Mouse (Mus musculus): ENCODE data around the gene Slc16a5. TPM values are rescaled to one million over a fixed set of nuclear protein-coding genes. Genes with fewer than 3 reads are reported as not detected.
"Not testable (repeated sequence)": the region's sequence is repeated elsewhere in the genome, so short reads cannot be mapped to it uniquely, and the experiment has no call there.

The Slc16a5 gene
- polyA plus RNA-seq, 1 experiment from 2014 or later: 0.20 TPM

- H3K9me3 ChIP-seq: no peaks in the 10 kb centered on the region
- ATAC-seq (ENCODE audit: low read depth): 0 out of 2 replicates have a peak, but pooled peaks have one; percentile 12
- H3K9ac ChIP-seq: peak overlapping the region; percentile 49; the same call in 1 of the 2 replicates
Observed at GRCm38 (mm10) chr11:115473626-115474275, 11.5 kb downstream of the Slc16a5 start.

GRCm38 (mm10) chr11:115475025-115475757 is 12.9 kb downstream of the Slc16a5 start, which contains the start of gene Armc7:
Armc7 (plus strand) TSS chr11:115475667.
- peak within 1 kb of the TSS; percentile 86 for H3K27ac ChIP-seq (replicated peaks)
- peaks cover 37% of the 10 kb centered on the region for H3K4me1 ChIP-seq (replicated peaks)
- 2% methylated on average over 26 of the region's 26 CpGs for WGBS
- no peaks in the 10 kb centered on the region for H3K27me3 ChIP-seq
- peak within 1 kb of the TSS; percentile 83 for H3K4me3 ChIP-seq
- H3K4me2 ChIP-seq: peak within 1 kb of the TSS; percentile 98
- no peaks in the 10 kb centered on the region for H3K9me3 ChIP-seq
- peaks cover 7% of the 10 kb centered on the region; the same call in 1 of the 2 replicates for H3K36me3 ChIP-seq
- H3K9ac ChIP-seq: peak within 1 kb of the TSS; percentile 84
- peak; percentile 96 for ATAC-seq (ENCODE audit: low read depth)

More at GRCm38 (mm10) chr11:115473626-115474275, 11.5 kb downstream of the Slc16a5 start:
- 20% methylated on average over 15 of the region's 15 CpGs for WGBS
- Histone ChIP-seq H3K27me3 (no peaks in the 10 kb centered on the region), H3K36me3 (no peaks in the 10 kb centered on the region), H3K4me2 (peak overlapping the region; percentile 22), H3K4me3 (no peak overlapping the region), H3K4me1 (replicated peaks) (peaks cover 37% of the 10 kb centered on the region), H3K27ac (replicated peaks) (peak overlapping the region; percentile 86)

- peak overlapping the region; percentile 98 for H3K4me2 ChIP-seq
- H3K9ac ChIP-seq: peak overlapping the region; percentile 84
- 2% methylated on average over 28 of the region's 28 CpGs for WGBS
- H3K9me3 ChIP-seq: no peaks in the 10 kb centered on the region
- peak overlapping the region; percentile 83 for H3K4me3 ChIP-seq
- H3K27ac ChIP-seq (replicated peaks): peak overlapping the region; percentile 86
- H3K36me3 ChIP-seq: peaks cover 7% of the 10 kb centered on the region; the same call in 1 of the 2 replicates
- peak; percentile 60 for ATAC-seq (ENCODE audit: low read depth)
- H3K4me1 ChIP-seq (replicated peaks): peaks cover 37% of the 10 kb centered on the region
- H3K27me3 ChIP-seq: no peaks in the 10 kb centered on the region
Observed at GRCm38 (mm10) chr11:115475758-115476237, 13.5 kb downstream of the Slc16a5 start.

GRCm38 (mm10) chr11:115476630-115477029 is 14.4 kb downstream of the Slc16a5 start:
- Histone ChIP-seq H3K4me2 (peak overlapping the region; percentile 98), H3K4me3 (peak overlapping the region; percentile 83)
- WGBS: 83% methylated on average over 4 of the region's 4 CpGs

GRCm38 (mm10) chr11:115477388-115477787 is 15.1 kb downstream of the Slc16a5 start:
- peaks cover 37% of the 10 kb centered on the region for H3K4me1 ChIP-seq (replicated peaks)
- H3K27ac ChIP-seq (replicated peaks); H3K27me3 ChIP-seq; ATAC-seq (ENCODE audit: low read depth); H3K4me3 ChIP-seq; H3K9me3 ChIP-seq: not testable (repeated sequence)
- peak overlapping the region; percentile 98 for H3K4me2 ChIP-seq
- WGBS: 92% methylated on average over 7 of the region's 7 CpGs
- H3K36me3 ChIP-seq: peaks cover 12% of the 10 kb centered on the region; the same call in 1 of the 2 replicates
- H3K9ac ChIP-seq: 0 out of 2 replicates have a peak overlapping the region, but pooled peaks have one; percentile 35

More at GRCm38 (mm10) chr11:115476630-115477029, 14.4 kb downstream of the Slc16a5 start:
- not testable (repeated sequence) for ATAC-seq (ENCODE audit: low read depth); H3K27me3 ChIP-seq; H3K9me3 ChIP-seq; H3K36me3 ChIP-seq; H3K27ac ChIP-seq (replicated peaks)
- H3K9ac ChIP-seq: peak overlapping the region; percentile 84
- H3K4me1 ChIP-seq (replicated peaks): peaks cover 37% of the 10 kb centered on the region

- Histone ChIP-seq H3K36me3 (peaks cover 12% of the 10 kb centered on the region; the same call in 1 of the 2 replicates), H3K27ac (replicated peaks) (no peak overlapping the region), H3K4me1 (replicated peaks) (peaks cover 39% of the 10 kb centered on the region), H3K4me2 (no peak overlapping the region), H3K9ac (no peak overlapping the region), H3K9me3 (no peaks in the 10 kb centered on the region), H3K4me3 (no peak overlapping the region), H3K27me3 (no peaks in the 10 kb centered on the region)
- WGBS: 90% methylated on average over 9 of the region's 9 CpGs
- no peak for ATAC-seq (ENCODE audit: low read depth)
Observed at GRCm38 (mm10) chr11:115478296-115478938, 16.1 kb downstream of the Slc16a5 start.

DNA sequence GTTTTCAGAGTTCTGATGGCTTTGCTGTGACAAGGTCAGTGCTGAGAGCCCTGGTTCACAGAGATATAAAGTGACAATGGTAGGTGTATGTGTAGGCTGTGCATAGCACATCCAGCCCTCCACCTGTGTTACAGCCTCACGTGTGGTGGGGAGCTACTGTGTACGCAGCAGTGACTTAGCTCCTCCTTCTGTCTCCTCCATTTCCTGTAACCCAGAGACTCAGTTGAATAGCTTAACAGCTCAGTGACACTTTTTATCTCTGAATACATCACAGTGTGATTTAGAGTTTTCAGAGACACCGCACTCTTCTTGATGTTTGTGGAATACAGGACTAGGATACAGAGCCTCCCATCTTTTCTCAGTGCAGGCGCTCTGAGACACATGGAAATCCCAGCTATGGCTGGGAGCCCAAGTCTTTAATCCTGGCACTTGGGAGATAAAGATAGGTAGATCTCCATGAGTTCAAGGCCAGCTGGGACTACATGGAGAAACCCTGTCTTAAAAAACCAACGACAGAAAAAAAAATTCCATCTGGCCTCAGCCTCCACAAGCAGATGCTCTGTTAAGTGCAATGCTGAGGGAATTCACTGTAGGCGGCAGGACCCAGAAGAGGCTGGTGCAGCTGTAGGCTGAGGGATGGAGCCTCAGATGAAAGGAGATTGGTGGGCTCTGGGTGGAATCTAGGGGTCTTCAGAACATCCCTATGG is 19.4 kb downstream of the Slc16a5 start:
- ATAC-seq (ENCODE audit: low read depth): no peak
- no peak overlapping the region for H3K27ac ChIP-seq (replicated peaks)
- no peaks in the 10 kb centered on the region for H3K9me3 ChIP-seq
- H3K4me3 ChIP-seq: no peak overlapping the region
- no peaks in the 10 kb centered on the region for H3K27me3 ChIP-seq
- H3K9ac ChIP-seq: no peak overlapping the region
- peaks cover 18% of the 10 kb centered on the region; the same call in 1 of the 2 replicates for H3K36me3 ChIP-seq
- H3K4me1 ChIP-seq (replicated peaks): peaks cover 14% of the 10 kb centered on the region
- 76% methylated on average over 6 of the region's 6 CpGs for WGBS
- no peak overlapping the region for H3K4me2 ChIP-seq

DNA sequence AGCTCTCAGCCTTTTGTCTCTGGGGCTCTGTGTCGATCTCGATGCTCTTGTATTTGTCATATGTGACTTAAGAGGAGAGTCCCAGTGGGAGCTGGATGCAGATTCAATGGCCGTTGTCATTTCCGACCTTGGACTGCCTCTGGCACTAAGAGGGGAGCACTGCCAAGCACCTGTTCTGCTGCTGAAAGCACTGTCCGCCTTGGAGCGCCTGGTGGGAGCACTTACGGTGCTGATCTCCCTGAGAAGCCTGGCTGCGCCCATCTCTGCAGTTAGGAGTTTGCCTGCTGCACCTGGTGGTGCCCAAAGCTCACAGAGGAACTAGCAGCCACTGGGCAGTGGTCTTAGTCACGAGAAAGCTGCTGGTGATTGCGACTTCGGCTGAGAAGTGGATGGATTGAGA is 21.0 kb downstream of the Slc16a5 start:
- WGBS: 69% methylated on average over 11 of the region's 11 CpGs
- H3K4me2 ChIP-seq: no peak overlapping the region
- H3K9ac ChIP-seq: no peak overlapping the region
- H3K9me3 ChIP-seq: no peaks in the 10 kb centered on the region
- 0 out of 2 replicates have a peak, but pooled peaks cover 5% of the 10 kb centered on the region for H3K4me1 ChIP-seq (replicated peaks)
- peaks cover 18% of the 10 kb centered on the region; the same call in 1 of the 2 replicates for H3K36me3 ChIP-seq
- H3K4me3 ChIP-seq: no peak overlapping the region
- H3K27me3 ChIP-seq: no peaks in the 10 kb centered on the region
- ATAC-seq (ENCODE audit: low read depth): no peak
- no peak overlapping the region; the same call in 1 of the 2 replicates for H3K27ac ChIP-seq (replicated peaks)

DNA sequence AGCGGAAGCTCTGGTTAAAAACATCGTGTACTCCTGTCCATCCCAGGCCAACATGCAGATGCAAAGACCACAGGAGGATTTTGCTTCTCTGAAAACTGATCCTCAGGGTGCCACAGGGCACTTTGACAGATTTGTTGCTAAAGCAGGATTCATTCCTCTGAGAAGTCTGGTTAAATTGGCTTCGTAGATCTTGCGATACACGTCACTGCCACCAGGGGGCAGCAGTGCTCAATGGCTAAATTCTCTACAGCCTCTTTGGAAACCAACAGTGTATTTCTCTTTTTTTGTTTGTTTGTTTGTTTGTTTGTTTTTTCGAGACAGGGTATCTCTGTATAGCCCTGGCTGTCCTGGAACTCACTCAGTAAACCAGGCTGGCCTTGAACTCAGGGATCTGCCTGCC is 21.5 kb downstream of the Slc16a5 start:
- no peak overlapping the region for H3K4me2 ChIP-seq
- H3K27ac ChIP-seq (replicated peaks): no peak overlapping the region; the same call in 1 of the 2 replicates
- no peak overlapping the region for H3K9ac ChIP-seq
- no peak overlapping the region for H3K4me3 ChIP-seq
- no peaks in the 10 kb centered on the region for H3K9me3 ChIP-seq
- peaks cover 22% of the 10 kb centered on the region; the same call in 1 of the 2 replicates for H3K36me3 ChIP-seq
- 0 out of 2 replicates have a peak, but pooled peaks cover 5% of the 10 kb centered on the region for H3K4me1 ChIP-seq (replicated peaks)
- no peaks in the 10 kb centered on the region for H3K27me3 ChIP-seq
- no peak for ATAC-seq (ENCODE audit: low read depth)
- 17% methylated on average over 6 of the region's 6 CpGs for WGBS

GRCm38 (mm10) chr11:115485155-115485554 is 22.9 kb downstream of the Slc16a5 start:
- Histone ChIP-seq H3K27me3 (no peaks in the 10 kb centered on the region), H3K9ac (0 out of 2 replicates have a peak overlapping the region, but pooled peaks have one; percentile 5), H3K4me1 (replicated peaks) (peaks cover 7% of the 10 kb centered on the region; the same call in 1 of the 2 replicates), H3K36me3 (peaks cover 30% of the 10 kb centered on the region; the same call in 1 of the 2 replicates), H3K9me3 (no peaks in the 10 kb centered on the region), H3K4me3 (no peak overlapping the region), H3K27ac (replicated peaks) (no peak overlapping the region), H3K4me2 (no peak overlapping the region)
- 52% methylated on average over 12 of the region's 12 CpGs for WGBS
- no peak for ATAC-seq (ENCODE audit: low read depth)

- H3K9ac ChIP-seq: 0 out of 2 replicates have a peak overlapping the region, but pooled peaks have one; percentile 3
- no peaks in the 10 kb centered on the region for H3K9me3 ChIP-seq
- H3K27ac ChIP-seq (replicated peaks): no peak overlapping the region
- peaks cover 23% of the 10 kb centered on the region for H3K4me1 ChIP-seq (replicated peaks)
- H3K4me2 ChIP-seq: no peak overlapping the region
- 0 out of 2 replicates have a peak, but pooled peaks cover 24% of the 10 kb centered on the region for H3K36me3 ChIP-seq
- WGBS: 88% methylated on average over 19 of the region's 19 CpGs
- H3K4me3 ChIP-seq: no peak overlapping the region
- no peak for ATAC-seq (ENCODE audit: low read depth)
- H3K27me3 ChIP-seq: no peaks in the 10 kb centered on the region
Observed at GRCm38 (mm10) chr11:115488551-115489104, 26.4 kb downstream of the Slc16a5 start.

All from neural tube, embryonic 13.5 days (tissue).